Mouse (Mus musculus) forebrain, embryonic 16.5 days (tissue): ENCODE measurements around the gene Bmp5. TPM values are rescaled to one million over a fixed set of nuclear protein-coding genes. Genes with fewer than 3 reads are reported as not detected.

Source experiments
- ATAC-seq: fragments of 200-750 bp; cut with Nextera tagmentation; 2 replicates; pipeline ENCODE4 v1.8.0; 2017; ENCODE audit warnings: mild to moderate bottlenecking, moderate library complexity
- H3K27ac ChIP-seq: fragments of 300-500 bp; sonication (generic); 2 replicates; pipeline ENCODE4 v1.5.1; 2014; ENCODE audit warnings: low read length, control low read depth
- H3K27me3 ChIP-seq: fragments of 300-500 bp; sonication (generic); replicated peaks from 2 replicates; pipeline ENCODE4 v1.6.1; 2014; ENCODE audit warnings: low read length; ENCODE audit not compliant: control insufficient read depth, insufficient read depth
- H3K36me3 ChIP-seq: fragments of 300-500 bp; sonication (generic); 2 replicates; pipeline ENCODE4 v1.6.1; 2014; ENCODE audit not compliant: control insufficient read depth, insufficient read depth
- H3K4me1 ChIP-seq: fragments of 300-500 bp; sonication (generic); replicated peaks from 2 replicates; pipeline ENCODE4 v1.6.1; 2014; ENCODE audit warnings: low read length; ENCODE audit not compliant: control insufficient read depth, insufficient read depth
- H3K4me2 ChIP-seq: fragments of 300-500 bp; sonication (generic); 2 replicates; pipeline ENCODE4 v1.6.1; 2014; ENCODE audit warnings: mild to moderate bottlenecking, low read length, control low read depth
- H3K4me3 ChIP-seq: fragments of 300-500 bp; sonication (generic); replicated peaks from 2 replicates; pipeline ENCODE4 v1.5.1; 2014; ENCODE audit warnings: mild to moderate bottlenecking, low read length, control low read depth
- H3K9ac ChIP-seq: fragments of 300-500 bp; sonication (generic); replicated peaks from 2 replicates; pipeline ENCODE4 v1.6.1; 2014; ENCODE audit warnings: low read depth, low read length, control low read depth
- H3K9me3 ChIP-seq: fragments of 300-500 bp; sonication (generic); 2 replicates; pipeline ENCODE4 v1.6.1; 2016; ENCODE audit warnings: low read length; ENCODE audit not compliant: control insufficient read depth
- WGBS: fragments of 180-500 bp; shearing (Covaris S2); extraction: QIAGEN DNeasy Blood & Tissue Kit; methylation state at CpG from one replicate; pipeline ENCODE4 v1.1.7; 2014; 5-methylcytosine and 5-hydroxymethylcytosine counted together
- polyA plus RNA-seq: library from polyadenylated mRNA; unstranded; fragments of >200 nt; fragmentation: Nextera tagmentation; extraction: Ambion mirVana; gene quantifications from 2 replicates; pipeline ENCODE4 v1.2.1, GENCODE M21; 2015

The Bmp5 gene
- polyA plus RNA-seq: 2.0 and 2.4 TPM in 2 replicates

DNA sequence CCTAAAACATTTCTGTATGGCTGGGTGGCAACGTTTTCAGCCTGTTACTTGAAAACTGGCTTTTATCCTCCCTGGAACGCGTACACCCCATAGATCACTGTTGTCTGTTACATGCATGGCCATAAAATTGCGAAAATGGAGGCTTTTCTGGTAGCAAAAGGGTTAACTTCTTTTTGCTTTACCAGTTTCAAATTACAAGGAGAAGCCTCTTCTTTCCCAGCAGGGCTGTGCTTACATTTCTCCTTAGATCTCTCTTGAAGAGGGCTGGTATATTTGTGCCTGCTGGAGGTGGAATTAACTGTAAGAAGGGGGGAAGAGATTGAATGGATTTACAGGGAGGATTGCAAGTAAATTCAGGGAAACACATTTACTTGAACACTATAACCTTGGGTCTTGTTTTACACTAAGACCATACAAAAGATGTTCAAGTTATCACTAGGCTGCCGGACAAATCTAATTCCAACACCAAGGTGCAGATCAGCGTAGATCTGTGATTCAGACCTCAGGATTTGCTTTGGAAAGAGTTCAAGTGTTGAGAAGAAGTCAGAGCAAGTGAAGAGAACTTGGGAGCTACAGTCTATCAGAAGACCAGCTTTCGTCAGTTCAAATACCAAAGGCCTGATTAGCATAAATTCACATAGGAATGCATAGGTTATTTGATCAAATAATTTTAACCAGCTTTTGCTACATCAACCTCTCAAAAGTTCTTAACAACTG, at the start of gene Bmp5:
TSS of gene Bmp5 (plus strand) at position 236 of the 717 bp plus-strand sequence.
- Histone ChIP-seq H3K4me3 (no peak within 1 kb of the TSS; the same call in 1 of the 2 replicates), H3K4me2 (no peak within 1 kb of the TSS), H3K9me3 (no peaks in the 10 kb centered on the region), H3K27me3 (no peaks in the 10 kb centered on the region), H3K4me1 (no peaks in the 10 kb centered on the region), H3K9ac (no peak within 1 kb of the TSS), H3K36me3 (no peaks in the 10 kb centered on the region), H3K27ac (no peak within 1 kb of the TSS)
- ATAC-seq: no peak
- 25% methylated on average over 7 of the region's 7 CpGs for WGBS

DNA sequence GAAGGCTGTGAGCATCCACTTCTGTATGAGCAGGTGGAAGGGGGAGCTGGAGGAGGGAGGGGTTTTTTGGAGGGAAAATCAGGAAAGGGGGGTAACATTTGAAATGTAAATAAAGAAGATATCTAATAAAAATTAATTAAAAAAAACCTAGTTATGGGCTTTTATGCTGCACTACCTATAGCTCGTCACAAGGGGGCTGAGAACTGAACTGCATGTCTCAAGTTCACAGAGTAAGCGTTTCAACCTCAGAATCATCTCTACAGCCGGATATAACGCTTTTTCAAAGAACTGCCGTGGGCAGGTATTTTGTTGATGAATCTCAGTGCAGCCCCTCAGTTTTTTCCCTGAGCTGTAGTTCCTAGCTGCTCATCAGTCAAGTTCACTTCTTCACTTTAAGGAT, 15.1 kb upstream of the Bmp5 start:
- Histone ChIP-seq H3K4me3 (no peak overlapping the region), H3K4me2 (no peak overlapping the region), H3K4me1 (no peaks in the 10 kb centered on the region), H3K36me3 (no peaks in the 10 kb centered on the region), H3K27ac (no peak overlapping the region), H3K27me3 (no peaks in the 10 kb centered on the region), H3K9ac (no peak overlapping the region), H3K9me3 (no peaks in the 10 kb centered on the region)
- ATAC-seq: no peak
- 23% methylated on average over 5 of the region's 5 CpGs for WGBS

- Histone ChIP-seq H3K36me3 (no peaks in the 10 kb centered on the region), H3K27me3 (no peaks in the 10 kb centered on the region), H3K4me2 (no peak overlapping the region), H3K27ac (no peak overlapping the region), H3K4me3 (no peak overlapping the region), H3K9me3 (no peaks in the 10 kb centered on the region), H3K4me1 (peaks cover 2% of the 10 kb centered on the region; the same call in 1 of the 2 replicates), H3K9ac (no peak overlapping the region)
- 94% methylated on average over 2 of the region's 2 CpGs for WGBS
- ATAC-seq: no peak
Observed at GRCm38 (mm10) chr9:75761567-75761966, 13.6 kb upstream of the Bmp5 start.

DNA sequence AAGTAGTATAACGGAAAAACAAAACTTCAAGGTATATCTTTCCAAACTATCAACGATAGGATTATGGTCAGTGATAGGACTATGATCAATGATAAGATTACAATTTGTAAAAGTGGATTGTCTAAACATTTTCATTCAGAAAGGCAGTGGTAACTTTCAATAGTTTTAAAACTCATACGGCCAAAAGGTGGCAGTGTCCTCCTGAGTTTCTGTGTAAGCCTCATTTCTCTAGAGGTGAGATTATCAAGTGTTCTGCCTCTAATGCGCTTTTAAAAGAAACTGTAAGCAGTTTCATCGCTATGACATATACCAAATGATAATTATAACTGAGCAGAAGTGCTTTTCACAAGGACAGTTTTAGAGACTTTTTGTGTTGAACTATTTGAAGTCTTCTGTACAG, 12.7 kb upstream of the Bmp5 start:
- Histone ChIP-seq H3K27me3 (no peaks in the 10 kb centered on the region), H3K27ac (no peak overlapping the region), H3K4me3 (no peak overlapping the region), H3K4me2 (no peak overlapping the region), H3K9me3 (no peaks in the 10 kb centered on the region), H3K9ac (no peak overlapping the region), H3K4me1 (peaks cover 2% of the 10 kb centered on the region; the same call in 1 of the 2 replicates), H3K36me3 (no peaks in the 10 kb centered on the region)
- 0 out of 2 replicates have a peak, but pooled peaks have one; percentile 52 for ATAC-seq
- 33% methylated on average over 5 of the region's 5 CpGs for WGBS

DNA sequence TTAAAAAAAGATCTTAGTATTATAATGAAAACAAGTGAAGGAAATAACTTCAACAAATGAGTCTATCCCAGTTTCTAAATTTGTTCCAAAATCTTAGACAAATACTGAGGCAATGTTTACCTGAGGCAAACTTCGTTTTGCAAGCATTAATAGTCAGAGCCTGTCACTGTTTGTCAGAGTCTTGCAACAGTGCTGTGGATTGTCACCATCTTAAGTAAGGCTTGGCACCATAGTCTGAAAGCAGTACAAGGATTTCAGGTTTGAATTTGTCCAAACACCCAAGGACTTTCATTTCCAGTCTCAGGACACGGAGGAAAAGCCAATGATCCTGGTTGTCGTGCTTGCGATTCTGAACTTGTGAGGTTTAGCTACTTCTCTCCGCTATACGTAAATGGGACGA, 10.4 kb upstream of the Bmp5 start:
- no peak overlapping the region for H3K9ac ChIP-seq
- no peak overlapping the region for H3K27ac ChIP-seq
- ATAC-seq: no peak
- H3K27me3 ChIP-seq: no peaks in the 10 kb centered on the region
- H3K4me3 ChIP-seq: no peak overlapping the region
- H3K9me3 ChIP-seq: no peaks in the 10 kb centered on the region
- H3K36me3 ChIP-seq: no peaks in the 10 kb centered on the region
- H3K4me2 ChIP-seq: no peak overlapping the region
- 89% methylated on average over 7 of the region's 7 CpGs for WGBS
- H3K4me1 ChIP-seq: peaks cover 2% of the 10 kb centered on the region; the same call in 1 of the 2 replicates

- Histone ChIP-seq H3K4me3 (no peak overlapping the region), H3K4me2 (no peak overlapping the region), H3K4me1 (peaks cover 2% of the 10 kb centered on the region; the same call in 1 of the 2 replicates), H3K9me3 (no peaks in the 10 kb centered on the region), H3K9ac (no peak overlapping the region), H3K27ac (no peak overlapping the region), H3K27me3 (no peaks in the 10 kb centered on the region), H3K36me3 (no peaks in the 10 kb centered on the region)
- 65% methylated on average over 5 of the region's 5 CpGs for WGBS
- peak; percentile 73 for ATAC-seq
Observed at GRCm38 (mm10) chr9:75766521-75766920, 8.6 kb upstream of the Bmp5 start.

DNA sequence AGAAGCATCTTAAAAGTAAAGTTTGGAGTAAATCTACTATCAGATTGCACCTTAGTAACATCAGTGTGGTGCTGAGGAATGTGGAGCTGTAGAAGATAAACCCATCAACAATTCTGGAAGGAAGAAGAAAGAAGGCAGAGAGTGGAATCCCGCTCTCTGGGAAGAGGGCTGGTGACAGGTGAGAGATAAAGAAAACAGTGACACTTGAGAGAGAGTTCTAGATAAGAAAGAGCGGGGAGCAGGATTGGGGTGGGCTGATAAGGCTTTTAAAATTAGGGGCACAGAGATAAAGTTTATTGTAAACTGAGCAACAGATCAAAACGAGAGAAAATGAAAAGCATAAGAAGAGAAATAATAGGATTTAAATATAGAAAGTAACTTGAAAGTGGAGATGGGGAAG, 6.1 kb upstream of the Bmp5 start:
- no peak overlapping the region for H3K4me3 ChIP-seq
- no peak for ATAC-seq
- H3K9ac ChIP-seq: no peak overlapping the region

DNA sequence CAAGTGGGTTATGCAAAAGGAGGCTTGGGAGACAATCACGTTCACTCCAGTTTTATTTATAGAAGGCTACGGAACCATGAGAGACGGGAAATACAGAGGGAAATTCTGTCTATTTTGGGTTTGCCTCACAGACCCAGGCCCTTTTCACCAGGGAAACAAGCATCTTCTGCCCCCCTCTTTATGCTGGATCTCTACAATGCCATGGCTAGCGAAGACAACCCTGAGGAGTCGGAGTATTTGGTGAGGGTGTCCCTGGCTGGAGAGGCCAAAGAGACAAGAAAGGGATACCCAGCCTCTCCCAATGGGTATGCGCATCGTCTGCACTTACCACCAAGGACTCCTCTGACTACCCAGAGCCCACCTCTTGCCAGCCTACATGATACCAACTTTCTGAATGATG, 989 bp downstream of the Bmp5 start:
- H3K9me3 ChIP-seq: no peaks in the 10 kb centered on the region

More for the DNA sequence above, 6.1 kb upstream of the Bmp5 start:
- Histone ChIP-seq H3K27ac (no peak overlapping the region), H3K9me3 (no peaks in the 10 kb centered on the region), H3K4me1 (peaks cover 2% of the 10 kb centered on the region; the same call in 1 of the 2 replicates), H3K27me3 (no peaks in the 10 kb centered on the region), H3K4me2 (no peak overlapping the region), H3K36me3 (no peaks in the 10 kb centered on the region)
- WGBS: 86% methylated on average over 3 of the region's 3 CpGs

DNA sequence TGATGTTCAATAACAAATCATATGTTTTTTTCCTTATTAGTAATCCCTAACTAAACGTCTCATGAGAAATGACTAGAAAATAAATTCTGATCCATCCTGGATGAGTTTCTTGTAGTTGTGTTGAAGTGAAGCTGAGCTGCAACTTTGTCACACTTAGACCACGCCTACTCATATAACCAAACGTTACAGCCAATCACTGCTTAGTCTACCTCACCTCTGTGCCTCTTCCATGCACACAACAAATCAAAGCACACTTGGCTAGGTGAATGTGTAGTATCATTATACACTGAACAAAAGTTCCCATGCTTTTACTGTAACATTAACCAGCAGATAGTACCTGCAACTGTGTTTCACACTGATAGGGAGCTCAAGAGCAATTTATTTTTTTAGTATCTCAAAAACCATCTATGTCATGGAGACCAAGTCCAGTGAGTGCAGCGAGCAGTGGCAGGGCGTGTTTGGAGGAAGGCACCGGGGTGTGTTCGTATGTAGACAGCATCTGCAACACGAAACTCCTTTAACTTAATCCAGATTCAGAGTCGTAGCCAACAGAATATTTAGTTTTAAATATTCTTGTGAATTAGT, 3.7 kb downstream of the Bmp5 start:
- Histone ChIP-seq H3K4me3 (no peak overlapping the region), H3K4me1 (no peaks in the 10 kb centered on the region), H3K36me3 (no peaks in the 10 kb centered on the region), H3K4me2 (no peak overlapping the region), H3K27me3 (no peaks in the 10 kb centered on the region), H3K27ac (no peak overlapping the region), H3K9ac (no peak overlapping the region), H3K9me3 (no peaks in the 10 kb centered on the region)
- WGBS: 62% methylated on average over 9 of the region's 9 CpGs
- no peak for ATAC-seq

More for the DNA sequence above, 989 bp downstream of the Bmp5 start:
- Histone ChIP-seq H3K9ac (no peak overlapping the region), H3K27me3 (no peaks in the 10 kb centered on the region), H3K4me2 (no peak overlapping the region), H3K4me3 (no peak overlapping the region; the same call in 1 of the 2 replicates), H3K27ac (no peak overlapping the region), H3K36me3 (no peaks in the 10 kb centered on the region), H3K4me1 (no peaks in the 10 kb centered on the region)
- ATAC-seq: no peak
- 34% methylated on average over 7 of the region's 7 CpGs for WGBS
